Mouse (Mus musculus): ENCODE data around the gene Fam120b. TPM values are rescaled to one million over a fixed set of nuclear protein-coding genes. Genes with fewer than 3 reads are reported as not detected.

Fam120b gene
- total and polyA plus RNA-seq, 3 experiments = 9.8 to 10.5 TPM; not detected in 1

- H3K9me3 ChIP-seq (replicated peaks; ENCODE audit: insufficient read depth, low read length) = no peaks in the 10 kb centered on the region
- TF ChIP-seq MYB (IDR thresholded peaks at IDR 0.05; ENCODE audit: low read depth, low read length) (no peak), NELFE (IDR thresholded peaks at IDR 0.05; ENCODE audit: low read depth, low read length) (no peak), MAFK (IDR thresholded peaks at IDR 0.05; ENCODE audit: borderline replicate concordance, low read depth, low read length) (no peak), GABPA (IDR thresholded peaks at IDR 0.05; ENCODE audit: low read depth, low read length) (no peak), RAD21 (IDR thresholded peaks at IDR 0.05; ENCODE audit: low read depth, low read length) (no peak)
- no peak overlapping the region for H3K4me3 ChIP-seq (ENCODE audit: control insufficient read depth in 1 of 2, insufficient read depth in 1 of 2, low read depth in 2 of 2, low read length in 2 of 2)
- no peaks in the 10 kb centered on the region for H3K36me3 ChIP-seq (ENCODE audit: control insufficient read depth in 1 of 2, insufficient read depth in 2 of 2, low read length in 2 of 2)
- DNase-seq (ENCODE audit: low read depth, low spot score) = no peak
- no peaks in the 10 kb centered on the region for H3K79me2 ChIP-seq (ENCODE audit: control insufficient read depth, insufficient read depth, low read length, poor library complexity)
- H3K27ac ChIP-seq (ENCODE audit: control insufficient read depth, low read depth, low read length) = no peak overlapping the region
- H3K4me1 ChIP-seq (ENCODE audit: control insufficient read depth in 1 of 2, insufficient read depth in 2 of 2, low read length in 2 of 2) = no peaks in the 10 kb centered on the region
- peaks cover 0 to 2% of the 10 kb centered on the region in 2 experiments; a peak in 3 of 4 replicates for H3K27me3 ChIP-seq (ENCODE audit: control insufficient read depth in 1 of 2, insufficient read depth in 2 of 2, low read length in 2 of 2)
- H3K9ac ChIP-seq (ENCODE audit: control insufficient read depth, low read depth, low read length, poor library complexity, severe bottlenecking) = no peak overlapping the region
Observed at GRCm38 (mm10) chr17:15352869-15353610, 43.0 kb upstream of the Fam120b start.

- Histone ChIP-seq H3K27ac (ENCODE audit: control insufficient read depth, low read depth, low read length) (no peak overlapping the region), H3K27me3 (ENCODE audit: control insufficient read depth in 1 of 2, insufficient read depth in 2 of 2, low read length in 2 of 2) (peaks cover 0 to 2% of the 10 kb centered on the region in 2 experiments; a peak in 3 of 4 replicates), H3K4me3 (ENCODE audit: control insufficient read depth in 1 of 2, insufficient read depth in 1 of 2, low read depth in 2 of 2, low read length in 2 of 2) (no peak overlapping the region), H3K4me1 (ENCODE audit: control insufficient read depth in 1 of 2, insufficient read depth in 2 of 2, low read length in 2 of 2) (no peaks in the 10 kb centered on the region), H3K9ac (ENCODE audit: control insufficient read depth, low read depth, low read length, poor library complexity, severe bottlenecking) (no peak overlapping the region), H3K79me2 (ENCODE audit: control insufficient read depth, insufficient read depth, low read length, poor library complexity) (no peaks in the 10 kb centered on the region), H3K36me3 (ENCODE audit: control insufficient read depth in 1 of 2, insufficient read depth in 2 of 2, low read length in 2 of 2) (no peaks in the 10 kb centered on the region), H3K9me3 (replicated peaks; ENCODE audit: insufficient read depth, low read length) (no peaks in the 10 kb centered on the region)
- TF ChIP-seq MYC (IDR thresholded peaks at IDR 0.05; ENCODE audit: low read depth, low read length) (no peak), EP300 (IDR thresholded peaks at IDR 0.05; ENCODE audit: low read depth in 1 of 2, low read length in 2 of 2) (no peak), HCFC1 (IDR thresholded peaks at IDR 0.05; ENCODE audit: low read depth, low read length) (no peak), RCOR1 (IDR thresholded peaks at IDR 0.05; ENCODE audit: low read depth, low read length) (no peak), USF1 (IDR thresholded peaks at IDR 0.05; ENCODE audit: low read depth, low read length) (no peak), ZMIZ1 (IDR thresholded peaks at IDR 0.05; ENCODE audit: low read depth, low read length) (no peak), NRF1 (IDR thresholded peaks at IDR 0.05; ENCODE audit: insufficient read depth, low read depth, low read length, poor library complexity, severe bottlenecking) (no peak), MAZ (IDR thresholded peaks at IDR 0.05; ENCODE audit: low read depth, low read length) (no peak), TBP (IDR thresholded peaks at IDR 0.05; ENCODE audit: low read depth, low read length) (no peak), E2F4 (IDR thresholded peaks at IDR 0.05; ENCODE audit: borderline replicate concordance, low read depth, low read length) (no peak)
- no peak for DNase-seq (ENCODE audit: low read depth, low spot score)
Observed at GRCm38 (mm10) chr17:15354006-15354405, 42.0 kb upstream of the Fam120b start.

All from MEL (cell line).